Mouse (Mus musculus): Measurements from ENCODE around the gene Bmf.

GRCm38 (mm10) chr2:118529466-118530181, 19.9 kb downstream of the Bmf start:
- no peak for TF ChIP-seq POLR2A (IDR thresholded peaks at IDR 0.05; ENCODE audit: extremely low read depth, insufficient read depth, low read length)
- TF ChIP-seq CTCF (IDR thresholded peaks at IDR 0.05; ENCODE audit: extremely low read depth, insufficient read depth, low read length): no peak
